Mouse (Mus musculus) heart, embryonic 16.5 days (tissue): ENCODE data around the gene Grip1. TPM values are rescaled to one million over a fixed set of nuclear protein-coding genes. Genes with fewer than 3 reads are reported as not detected.

Experiments
- ATAC-seq: fragments of 200-750 bp; cut with Nextera tagmentation; replicated peaks from 2 replicates; pipeline ENCODE4 v1.8.0; 2017; ENCODE audit warnings: moderate number of reproducible peaks; ENCODE audit not compliant: insufficient read depth, low FRiP score; ENCODE audit errors: extremely low read depth
- H3K27ac ChIP-seq: fragments of 300-500 bp; sonication (generic); 2 replicates; pipeline ENCODE4 v1.5.1; 2014; ENCODE audit warnings: mild to moderate bottlenecking, low read length, control low read depth, moderate library complexity
- H3K27me3 ChIP-seq: fragments of 300-500 bp; sonication (generic); 2 replicates; pipeline ENCODE4 v1.6.1; 2014; ENCODE audit warnings: low read length, mixed read lengths; ENCODE audit not compliant: control insufficient read depth, insufficient read depth
- H3K36me3 ChIP-seq: fragments of 300-500 bp; sonication (generic); 2 replicates; pipeline ENCODE4 v1.6.1; 2014; ENCODE audit not compliant: control insufficient read depth, insufficient read depth
- H3K4me1 ChIP-seq: fragments of 300-500 bp; sonication (generic); 2 replicates; pipeline ENCODE4 v1.6.1; 2014; ENCODE audit warnings: low read length, mixed read lengths; ENCODE audit not compliant: control insufficient read depth, insufficient read depth
- H3K4me2 ChIP-seq: fragments of 300-500 bp; sonication (generic); 2 replicates; pipeline ENCODE4 v1.6.1; 2014; ENCODE audit warnings: low read depth, mild to moderate bottlenecking, control low read depth, low read length
- H3K4me3 ChIP-seq: fragments of 300-500 bp; sonication (generic); 2 replicates; pipeline ENCODE4 v1.5.1; 2014; ENCODE audit warnings: mild to moderate bottlenecking, control low read depth, low read length
- H3K9ac ChIP-seq: fragments of 300-500 bp; sonication (generic); 2 replicates; pipeline ENCODE4 v1.6.1; 2014; ENCODE audit warnings: low read length, control low read depth
- H3K9me3 ChIP-seq: fragments of 300-500 bp; sonication (generic); replicated peaks from 2 replicates; pipeline ENCODE4 v1.6.1; 2016; ENCODE audit warnings: low read length; ENCODE audit not compliant: control insufficient read depth
- WGBS: fragments of 180-500 bp; shearing (Covaris S2); extraction: QIAGEN DNeasy Blood & Tissue Kit; methylation state at CpG from one replicate; pipeline ENCODE4 v1.1.7; 2014; 5-methylcytosine and 5-hydroxymethylcytosine counted together
- polyA plus RNA-seq: library from polyadenylated mRNA; unstranded; fragments of >200 nt; fragmentation: Nextera tagmentation; extraction: Ambion mirVana; gene quantifications from 2 replicates; pipeline ENCODE4 v1.2.1, GENCODE M21; 2015

Grip1 gene
- polyA plus RNA-seq, 1 experiment from 2014 or later, result 1.6 TPM

GRCm38 (mm10) chr10:120035824-120036223, 582.2 kb downstream of the Grip1 start:
- 67% methylated on average over 6 of the region's 6 CpGs for WGBS
- Histone ChIP-seq H3K27ac (no peak overlapping the region), H3K27me3 (no peaks in the 10 kb centered on the region), H3K36me3 (no peaks in the 10 kb centered on the region), H3K4me3 (no peak overlapping the region), H3K4me1 (no peaks in the 10 kb centered on the region), H3K9ac (no peak overlapping the region), H3K9me3 (no peaks in the 10 kb centered on the region), H3K4me2 (no peak overlapping the region)
- ATAC-seq, result no peak

- no peak overlapping the region for H3K27ac ChIP-seq
- H3K9me3 ChIP-seq, result no peaks in the 10 kb centered on the region
- no peak overlapping the region for H3K4me3 ChIP-seq
- H3K9ac ChIP-seq, result no peak overlapping the region
- 82% methylated on average over 5 of the region's 5 CpGs for WGBS
- no peaks in the 10 kb centered on the region for H3K27me3 ChIP-seq
- no peaks in the 10 kb centered on the region for H3K36me3 ChIP-seq
- no peak for ATAC-seq
- H3K4me2 ChIP-seq, result no peak overlapping the region
- H3K4me1 ChIP-seq, result no peaks in the 10 kb centered on the region
Observed at GRCm38 (mm10) chr10:120038194-120038593, 584.6 kb downstream of the Grip1 start.

- H3K9ac ChIP-seq, result no peak overlapping the region
- H3K4me2 ChIP-seq, result no peak overlapping the region
- 85% methylated on average over 6 of the region's 6 CpGs for WGBS
- no peak overlapping the region for H3K27ac ChIP-seq
- H3K4me1 ChIP-seq, result no peaks in the 10 kb centered on the region
- H3K9me3 ChIP-seq, result no peaks in the 10 kb centered on the region
- no peak overlapping the region for H3K4me3 ChIP-seq
- no peaks in the 10 kb centered on the region for H3K36me3 ChIP-seq
- H3K27me3 ChIP-seq, result no peaks in the 10 kb centered on the region
- ATAC-seq, result no peak
Observed at GRCm38 (mm10) chr10:120044237-120044636, 590.6 kb downstream of the Grip1 start.

GRCm38 (mm10) chr10:120044714-120045234, 591.1 kb downstream of the Grip1 start:
- H3K4me2 ChIP-seq, result no peak overlapping the region
- H3K27me3 ChIP-seq, result no peaks in the 10 kb centered on the region
- H3K4me3 ChIP-seq, result no peak overlapping the region
- no peaks in the 10 kb centered on the region for H3K4me1 ChIP-seq
- no peak overlapping the region for H3K27ac ChIP-seq
- no peak overlapping the region for H3K9ac ChIP-seq
- ATAC-seq, result no peak
- WGBS, result 89% methylated on average over 2 of the region's 2 CpGs
- no peaks in the 10 kb centered on the region for H3K36me3 ChIP-seq
- no peaks in the 10 kb centered on the region for H3K9me3 ChIP-seq

GRCm38 (mm10) chr10:120060579-120061237, 607.1 kb downstream of the Grip1 start:
- no peak overlapping the region for H3K27ac ChIP-seq
- H3K36me3 ChIP-seq, result no peaks in the 10 kb centered on the region
- H3K9me3 ChIP-seq, result no peaks in the 10 kb centered on the region
- H3K4me1 ChIP-seq, result peaks cover 4% of the 10 kb centered on the region; the same call in 1 of the 2 replicates
- no peak overlapping the region for H3K9ac ChIP-seq
- 41% methylated on average over 10 of the region's 10 CpGs for WGBS
- H3K4me3 ChIP-seq, result no peak overlapping the region
- ATAC-seq, result no peak
- peak overlapping the region; percentile 48; the same call in 1 of the 2 replicates for H3K4me2 ChIP-seq
- no peaks in the 10 kb centered on the region for H3K27me3 ChIP-seq

GRCm38 (mm10) chr10:120061238-120062130, 607.9 kb downstream of the Grip1 start:
- H3K4me1 ChIP-seq, result peaks cover 4% of the 10 kb centered on the region; the same call in 1 of the 2 replicates
- no peaks in the 10 kb centered on the region for H3K36me3 ChIP-seq
- WGBS, result 61% methylated on average over 24 of the region's 24 CpGs
- no peak for ATAC-seq
- no peaks in the 10 kb centered on the region for H3K9me3 ChIP-seq
- no peak overlapping the region for H3K27ac ChIP-seq
- H3K4me3 ChIP-seq, result peak overlapping the region; percentile 18; the same call in 1 of the 2 replicates
- H3K9ac ChIP-seq, result no peak overlapping the region
- peak overlapping the region; percentile 48; the same call in 1 of the 2 replicates for H3K4me2 ChIP-seq
- no peaks in the 10 kb centered on the region for H3K27me3 ChIP-seq

GRCm38 (mm10) chr10:120064424-120064823, 610.8 kb downstream of the Grip1 start:
- 21% methylated on average over 5 of the region's 5 CpGs for WGBS
- H3K4me2 ChIP-seq, result no peak overlapping the region
- no peak for ATAC-seq
- no peaks in the 10 kb centered on the region for H3K36me3 ChIP-seq
- H3K27ac ChIP-seq, result no peak overlapping the region
- no peak overlapping the region for H3K4me3 ChIP-seq
- no peaks in the 10 kb centered on the region for H3K9me3 ChIP-seq
- no peak overlapping the region for H3K9ac ChIP-seq
- H3K27me3 ChIP-seq, result no peaks in the 10 kb centered on the region
- peaks cover 4% of the 10 kb centered on the region; the same call in 1 of the 2 replicates for H3K4me1 ChIP-seq

- no peak overlapping the region for H3K9ac ChIP-seq
- no peaks in the 10 kb centered on the region for H3K9me3 ChIP-seq
- no peaks in the 10 kb centered on the region for H3K27me3 ChIP-seq
- no peaks in the 10 kb centered on the region for H3K4me1 ChIP-seq
- no peak overlapping the region for H3K4me2 ChIP-seq
- H3K4me3 ChIP-seq, result no peak overlapping the region
- no peak overlapping the region for H3K27ac ChIP-seq
- no peaks in the 10 kb centered on the region for H3K36me3 ChIP-seq
- WGBS, result 93% methylated on average over 10 of the region's 10 CpGs
- no peak for ATAC-seq
Observed at GRCm38 (mm10) chr10:120066319-120066718, 612.7 kb downstream of the Grip1 start.

GRCm38 (mm10) chr10:120077850-120078249, 624.2 kb downstream of the Grip1 start:
- no peak overlapping the region for H3K9ac ChIP-seq
- no peaks in the 10 kb centered on the region for H3K36me3 ChIP-seq
- ATAC-seq, result no peak
- H3K4me3 ChIP-seq, result no peak overlapping the region
- no peak overlapping the region for H3K4me2 ChIP-seq
- H3K27ac ChIP-seq, result no peak overlapping the region
- H3K9me3 ChIP-seq, result no peaks in the 10 kb centered on the region
- H3K4me1 ChIP-seq, result no peaks in the 10 kb centered on the region
- no peaks in the 10 kb centered on the region for H3K27me3 ChIP-seq
- WGBS, result 79% methylated on average over 3 of the region's 3 CpGs
